Mouse (Mus musculus): ENCODE measurements at regions not wholly inside any gene's neighbourhood (a gene's known extent, or its start where the extent isn't known, plus 50 kb on each side); places are given as distances from the start of the nearest gene placed in this dataset.

- TF ChIP-seq GATA1 (IDR thresholded peaks at IDR 0.05; ENCODE audit: borderline replicate concordance, low read length): no peak
- no peak for TF ChIP-seq CTCF (IDR thresholded peaks at IDR 0.05; ENCODE audit: low read depth, low read length)
- TF ChIP-seq POLR2AphosphoS5 (IDR thresholded peaks at IDR 0.05; ENCODE audit: insufficient replicate concordance, low read depth, low read length): no peak
- no peak for TF ChIP-seq TAL1 (conservative IDR thresholded peaks at IDR 0.05; ENCODE audit: low read depth, low read length)
- TF ChIP-seq GATA2 (IDR thresholded peaks at IDR 0.05; ENCODE audit: borderline replicate concordance, low read depth, low read length): no peak
These were observed 212.6 kb downstream of the Satb1 start for GRCm38 (mm10) chr17:51620528-51620927.
